Mouse (Mus musculus): ENCODE measurements around the gene Hs2st1. TPM values are rescaled to one million over a fixed set of nuclear protein-coding genes. Genes with fewer than 3 reads are reported as not detected.

The Hs2st1 gene
- 1 to 10 TPM; 6.7 to 8.3 TPM for total RNA-seq (2023)

DNA sequence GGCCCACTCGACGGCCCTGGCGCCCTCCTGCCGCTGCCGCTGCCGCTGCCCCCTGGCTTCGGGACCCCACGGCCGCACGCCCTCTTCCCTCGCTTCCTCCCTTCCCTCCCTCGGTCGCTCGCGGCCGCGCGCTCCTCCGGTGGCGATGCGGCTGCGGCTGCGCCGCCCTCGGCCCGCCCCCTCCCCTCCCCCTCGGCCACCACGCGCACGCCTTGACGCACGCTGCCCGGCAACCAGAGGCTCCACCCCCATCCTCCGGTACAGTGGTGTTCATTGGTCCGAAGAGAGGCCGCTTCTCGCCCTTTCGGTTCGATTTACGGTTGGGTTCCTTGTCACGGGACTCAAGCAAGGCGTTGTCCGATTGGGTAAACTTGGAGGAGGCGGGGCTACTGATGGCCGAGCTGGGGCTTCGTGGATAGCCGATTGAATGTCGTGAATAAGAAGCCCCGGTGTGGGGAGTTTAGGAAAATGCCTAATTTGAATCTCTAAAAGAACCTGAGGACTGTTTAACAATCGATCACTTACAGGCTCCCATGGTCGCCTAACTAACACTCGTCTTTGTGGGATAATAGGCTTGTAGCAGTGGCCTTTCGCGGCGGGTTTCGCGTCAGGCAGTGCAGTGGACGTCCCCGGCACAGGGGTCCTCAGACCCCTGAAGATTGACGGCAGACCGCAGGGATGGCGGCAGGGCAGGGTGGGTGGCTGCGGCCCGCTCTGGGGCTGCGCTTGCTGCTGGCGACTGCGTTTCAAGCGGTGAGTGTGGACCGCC lies at the start of gene Hs2st1, which contains the start of gene Selenof:
Gene Hs2st1 (minus strand): TSS at position 135 of the 769 bp plus-strand sequence.
Gene Selenof (plus strand): TSS at position 258 of the 769 bp plus-strand sequence.

Other genes starting within 250 kb of the Hs2st1 start
- 100 to 1,000 TPM; 132 to 137 TPM for gene Selenof, start 123 bp upstream of the Hs2st1 start, total RNA-seq (2023)
- gene Sh3glb1, start 150.2 kb upstream of the Hs2st1 start, total RNA-seq (2023): 100 to 1,000 TPM; 154 to 167 TPM
- gene Clca3a1, start 190.8 kb upstream of the Hs2st1 start, total RNA-seq (2023): under 1 TPM; 0.53 to 0.71 TPM
- not detected for gene Clca3a2, start 249.3 kb upstream of the Hs2st1 start, total RNA-seq (2023)